Mouse (Mus musculus): ENCODE measurements around the gene Bicc1. TPM values are rescaled to one million over a fixed set of nuclear protein-coding genes. Genes with fewer than 3 reads are reported as not detected.

The Bicc1 gene
- polyA plus RNA-seq, 1 experiment from 2014 or later, result 4.5 TPM

- no peak for DNase-seq (ENCODE audit: low spot score)
Observed at GRCm38 (mm10) chr10:70923936-70924335, 235.6 kb downstream of the Bicc1 start.

GRCm38 (mm10) chr10:70921481-70921880 lies 238.0 kb downstream of the Bicc1 start:
- WGBS, result 90% methylated on average over 6 of the region's 6 CpGs
- no peak for DNase-seq (ENCODE audit: low spot score)
- Histone ChIP-seq H3K4me3 (no peak overlapping the region), H3K27me3 (ENCODE audit: low read depth, poor library complexity, severe bottlenecking) (no peaks in the 10 kb centered on the region), H3K9me3 (replicated peaks) (no peaks in the 10 kb centered on the region), H3K27ac (no peak overlapping the region), H3K36me3 (no peaks in the 10 kb centered on the region), H3K4me1 (no peaks in the 10 kb centered on the region)

More at GRCm38 (mm10) chr10:70923936-70924335, 235.6 kb downstream of the Bicc1 start:
- 94% methylated on average over 3 of the region's 3 CpGs for WGBS
- H3K9me3 ChIP-seq (replicated peaks), result no peaks in the 10 kb centered on the region
- no peak overlapping the region for H3K4me3 ChIP-seq
- no peaks in the 10 kb centered on the region for H3K4me1 ChIP-seq
- no peaks in the 10 kb centered on the region for H3K36me3 ChIP-seq
- H3K27ac ChIP-seq, result no peak overlapping the region
- H3K27me3 ChIP-seq (ENCODE audit: low read depth, poor library complexity, severe bottlenecking), result no peaks in the 10 kb centered on the region

GRCm38 (mm10) chr10:70919851-70920250 lies 239.6 kb downstream of the Bicc1 start:
- WGBS, result 80% methylated on average over 1 of the region's 1 CpGs
- H3K27me3 ChIP-seq (ENCODE audit: low read depth, poor library complexity, severe bottlenecking), result no peaks in the 10 kb centered on the region
- no peaks in the 10 kb centered on the region for H3K4me1 ChIP-seq
- H3K4me3 ChIP-seq, result no peak overlapping the region
- no peak overlapping the region for H3K27ac ChIP-seq
- H3K9me3 ChIP-seq (replicated peaks), result no peaks in the 10 kb centered on the region
- DNase-seq (ENCODE audit: low spot score), result no peak
- H3K36me3 ChIP-seq, result no peaks in the 10 kb centered on the region

- H3K4me1 ChIP-seq, result no peaks in the 10 kb centered on the region
- H3K9me3 ChIP-seq (replicated peaks), result no peaks in the 10 kb centered on the region
- no peak for DNase-seq (ENCODE audit: low spot score)
- H3K36me3 ChIP-seq, result no peaks in the 10 kb centered on the region
- no peak overlapping the region for H3K4me3 ChIP-seq
- H3K27ac ChIP-seq, result no peak overlapping the region
- 80% methylated on average over 13 of the region's 13 CpGs for WGBS
- no peaks in the 10 kb centered on the region for H3K27me3 ChIP-seq (ENCODE audit: low read depth, poor library complexity, severe bottlenecking)
Observed at GRCm38 (mm10) chr10:70919031-70919663, 240.4 kb downstream of the Bicc1 start.

DNA sequence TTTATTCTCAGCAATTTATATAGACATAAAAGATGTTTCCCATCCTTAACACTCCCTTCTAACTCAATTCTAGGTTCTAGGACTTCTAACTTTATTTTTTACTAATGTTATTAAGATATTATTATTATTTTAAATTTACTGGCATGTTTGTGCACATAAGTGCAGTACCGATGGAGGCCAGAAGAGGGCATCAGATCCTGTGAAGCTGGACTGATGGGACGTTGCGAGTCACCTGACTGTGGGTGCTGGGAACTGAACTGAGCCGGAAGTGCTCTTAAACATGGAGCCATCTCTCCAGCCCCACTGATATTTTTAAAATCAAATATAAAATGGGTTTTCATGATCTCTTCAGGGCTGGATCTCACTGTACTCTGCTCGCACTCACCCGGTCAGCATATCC lies 242.8 kb downstream of the Bicc1 start:
- Histone ChIP-seq H3K4me1 (no peaks in the 10 kb centered on the region), H3K27me3 (ENCODE audit: low read depth, poor library complexity, severe bottlenecking) (no peaks in the 10 kb centered on the region), H3K4me3 (no peak overlapping the region), H3K27ac (no peak overlapping the region), H3K9me3 (replicated peaks) (no peaks in the 10 kb centered on the region), H3K36me3 (no peaks in the 10 kb centered on the region)
- WGBS, result 84% methylated on average over 6 of the region's 6 CpGs
- no peak for DNase-seq (ENCODE audit: low spot score)

DNA sequence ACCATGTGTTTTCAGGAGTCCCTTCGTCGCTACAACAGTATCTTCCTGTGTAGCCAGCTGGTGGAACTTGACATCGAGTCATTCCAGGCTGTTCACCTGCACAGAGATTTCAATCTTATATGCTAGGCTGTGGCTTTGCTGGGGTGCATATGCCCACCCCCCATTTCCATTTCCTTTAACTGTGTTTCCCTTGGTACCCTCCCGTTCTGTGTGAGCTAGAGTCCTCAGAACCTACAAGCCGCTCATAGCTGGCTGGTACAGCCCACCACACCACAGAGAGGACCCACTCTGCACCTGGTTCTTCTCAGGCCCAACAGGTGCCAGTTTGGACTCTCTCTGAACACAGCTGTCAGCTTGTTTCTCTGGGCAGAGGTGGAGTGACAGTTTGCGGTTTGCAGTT lies 244.4 kb downstream of the Bicc1 start:
- Histone ChIP-seq H3K4me3 (no peak overlapping the region), H3K27ac (no peak overlapping the region), H3K27me3 (ENCODE audit: low read depth, poor library complexity, severe bottlenecking) (no peaks in the 10 kb centered on the region), H3K9me3 (replicated peaks) (no peaks in the 10 kb centered on the region), H3K36me3 (no peaks in the 10 kb centered on the region), H3K4me1 (no peaks in the 10 kb centered on the region)
- WGBS, result 94% methylated on average over 6 of the region's 6 CpGs
- no peak for DNase-seq (ENCODE audit: low spot score)

DNA sequence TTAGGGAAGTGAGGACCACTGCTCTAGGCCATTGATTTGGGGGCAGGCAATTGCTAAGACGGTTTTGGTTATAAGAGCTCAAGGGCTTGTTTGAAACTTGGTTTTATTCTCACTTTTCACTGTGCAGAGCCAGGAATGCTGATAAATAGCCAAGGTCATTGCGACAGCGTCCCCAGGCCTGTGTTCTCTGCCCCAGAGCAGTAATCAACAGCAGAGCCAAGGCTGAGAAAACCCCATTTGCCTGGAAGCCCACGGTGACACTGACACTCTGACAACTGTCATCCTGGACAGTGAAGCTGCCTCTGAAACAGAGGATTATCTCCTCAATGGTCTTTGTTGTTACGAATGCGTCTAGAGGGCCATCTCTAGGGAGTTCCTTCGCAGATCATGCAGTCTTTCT lies 255.6 kb downstream of the Bicc1 start:
- H3K4me1 ChIP-seq, result 0 out of 2 replicates have a peak, but pooled peaks cover 6% of the 10 kb centered on the region
- no peaks in the 10 kb centered on the region for H3K27me3 ChIP-seq (ENCODE audit: low read depth, poor library complexity, severe bottlenecking)
- H3K27ac ChIP-seq, result no peak overlapping the region
- no peaks in the 10 kb centered on the region for H3K9me3 ChIP-seq (replicated peaks)
- DNase-seq (ENCODE audit: low spot score), result no peak
- WGBS, result 73% methylated on average over 7 of the region's 7 CpGs
- no peaks in the 10 kb centered on the region for H3K36me3 ChIP-seq
- H3K4me3 ChIP-seq, result no peak overlapping the region

- DNase-seq (ENCODE audit: low spot score), result no peak
- H3K4me3 ChIP-seq, result no peak overlapping the region
- 0 out of 2 replicates have a peak, but pooled peaks cover 6% of the 10 kb centered on the region for H3K4me1 ChIP-seq
- H3K36me3 ChIP-seq, result no peaks in the 10 kb centered on the region
- no peak overlapping the region for H3K27ac ChIP-seq
- no peaks in the 10 kb centered on the region for H3K27me3 ChIP-seq (ENCODE audit: low read depth, poor library complexity, severe bottlenecking)
- WGBS, result 56% methylated on average over 5 of the region's 5 CpGs
- H3K9me3 ChIP-seq (replicated peaks), result no peaks in the 10 kb centered on the region
Observed at GRCm38 (mm10) chr10:70902751-70903485, 256.6 kb downstream of the Bicc1 start.

DNA sequence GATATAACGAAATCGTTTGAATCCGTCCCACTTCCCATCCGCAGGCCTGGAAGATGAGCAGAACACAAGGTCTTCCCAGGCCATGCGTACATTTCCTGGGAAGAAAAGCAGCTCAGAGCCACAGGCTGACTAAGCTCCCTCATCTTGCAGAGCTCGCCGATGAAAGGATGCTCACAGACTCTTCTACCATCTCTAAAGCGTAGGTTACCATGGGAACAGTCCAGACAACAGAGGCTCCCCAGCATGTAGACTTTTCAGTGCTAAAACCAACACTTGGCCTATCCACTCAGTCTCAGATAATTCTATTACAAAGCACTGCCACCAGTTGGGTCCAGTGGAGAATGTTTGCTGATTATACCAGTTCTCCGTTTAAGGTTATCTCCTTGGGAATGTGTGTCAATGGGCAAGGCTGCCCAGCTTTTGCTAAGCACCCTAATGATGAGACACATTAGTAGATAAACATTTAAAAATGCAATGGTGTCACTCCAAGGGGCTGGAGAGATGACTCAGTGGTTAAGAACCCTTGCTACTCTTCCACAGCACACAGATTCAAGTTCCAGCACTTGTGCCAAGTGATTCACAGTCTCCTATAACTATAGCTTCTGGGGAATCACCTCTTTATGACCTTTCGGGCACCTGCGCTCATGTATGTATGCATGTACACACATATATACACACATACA lies 258.2 kb downstream of the Bicc1 start:
- Histone ChIP-seq H3K4me1 (0 out of 2 replicates have a peak, but pooled peaks cover 6% of the 10 kb centered on the region), H3K27ac (no peak overlapping the region), H3K36me3 (no peaks in the 10 kb centered on the region), H3K27me3 (ENCODE audit: low read depth, poor library complexity, severe bottlenecking) (no peaks in the 10 kb centered on the region), H3K4me3 (no peak overlapping the region), H3K9me3 (replicated peaks) (no peaks in the 10 kb centered on the region)
- DNase-seq (ENCODE audit: low spot score), result no peak
- WGBS, result 86% methylated on average over 11 of the region's 11 CpGs

DNA sequence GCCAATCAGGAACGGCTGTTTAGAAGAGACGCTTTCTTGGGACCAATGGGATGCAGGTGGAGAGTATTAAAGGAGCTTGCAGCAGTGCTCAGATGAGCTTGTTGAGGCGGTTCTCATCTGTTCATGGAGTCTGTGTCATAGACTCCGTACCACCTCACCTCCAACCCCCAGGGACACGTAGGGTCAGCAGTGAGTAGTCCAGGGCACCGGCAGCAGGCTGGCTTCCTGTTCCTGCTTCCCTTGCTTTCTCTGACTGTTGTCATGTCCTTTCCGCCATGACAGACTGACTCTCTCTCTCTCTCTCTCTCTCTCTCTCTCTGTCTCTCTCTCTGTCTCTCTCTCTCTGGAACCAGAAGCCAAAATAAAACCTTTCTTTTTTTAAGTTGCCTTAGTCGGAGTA lies 263.6 kb downstream of the Bicc1 start:
- 86% methylated on average over 8 of the region's 8 CpGs for WGBS
- Histone ChIP-seq H3K9me3 (replicated peaks) (no peaks in the 10 kb centered on the region), H3K36me3 (no peaks in the 10 kb centered on the region), H3K27ac (no peak overlapping the region), H3K27me3 (ENCODE audit: low read depth, poor library complexity, severe bottlenecking) (no peaks in the 10 kb centered on the region), H3K4me3 (no peak overlapping the region), H3K4me1 (no peaks in the 10 kb centered on the region)
- no peak for DNase-seq (ENCODE audit: low spot score)

DNA sequence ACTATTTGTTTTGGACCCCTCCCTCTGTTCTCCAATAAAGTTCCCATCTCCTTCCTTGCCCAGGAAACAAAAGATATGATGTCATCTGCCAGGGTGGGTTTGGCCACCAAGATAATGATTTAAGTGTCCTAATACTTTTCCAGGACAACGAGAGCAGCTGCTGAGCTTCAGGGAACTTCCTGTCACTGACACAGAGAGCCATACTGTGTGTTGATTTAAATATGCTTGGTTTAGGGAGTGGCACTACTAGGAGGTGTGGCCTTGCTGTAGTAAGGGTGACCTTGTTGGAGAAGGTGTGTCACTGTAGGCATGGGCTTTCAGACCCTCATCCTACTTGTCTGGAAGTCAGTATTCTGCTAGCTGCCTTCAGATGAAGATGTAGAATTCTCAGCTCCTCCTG lies 281.5 kb downstream of the Bicc1 start:
- Histone ChIP-seq H3K9me3 (replicated peaks) (no peaks in the 10 kb centered on the region), H3K27me3 (ENCODE audit: low read depth, poor library complexity, severe bottlenecking) (no peaks in the 10 kb centered on the region), H3K4me3 (no peak overlapping the region), H3K36me3 (no peaks in the 10 kb centered on the region), H3K4me1 (no peaks in the 10 kb centered on the region), H3K27ac (no peak overlapping the region)
- no peak for DNase-seq (ENCODE audit: low spot score)
- WGBS, result 71% methylated on average over 1 of the region's 1 CpGs

- no peaks in the 10 kb centered on the region for H3K4me1 ChIP-seq
- no peaks in the 10 kb centered on the region for H3K36me3 ChIP-seq
- 85% methylated on average over 8 of the region's 8 CpGs for WGBS
- H3K27me3 ChIP-seq (ENCODE audit: low read depth, poor library complexity, severe bottlenecking), result no peaks in the 10 kb centered on the region
- no peak overlapping the region for H3K4me3 ChIP-seq
- H3K9me3 ChIP-seq (replicated peaks), result no peaks in the 10 kb centered on the region
- no peak overlapping the region for H3K27ac ChIP-seq
- DNase-seq (ENCODE audit: low spot score), result no peak
Observed at GRCm38 (mm10) chr10:70877631-70878030, 281.9 kb downstream of the Bicc1 start.

DNA sequence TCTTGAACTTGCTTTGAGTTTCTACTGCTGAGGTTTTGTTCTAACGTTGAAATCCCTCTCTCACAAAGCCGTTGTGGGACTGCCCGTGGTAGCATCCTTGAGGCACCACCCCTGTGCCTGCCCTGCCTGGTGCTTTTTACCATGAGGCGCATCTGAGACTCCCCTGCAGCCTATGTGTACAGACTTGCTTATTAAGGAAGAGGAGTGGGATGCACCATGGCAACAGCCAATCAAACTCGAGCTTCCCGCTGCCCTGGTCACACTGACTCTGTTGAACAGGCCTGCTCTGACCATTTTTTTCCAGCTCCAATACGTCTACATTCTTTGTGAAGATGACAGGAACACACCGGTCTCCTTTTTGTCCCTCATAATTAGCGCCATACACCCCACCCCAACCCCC lies 283.0 kb downstream of the Bicc1 start:
- no peaks in the 10 kb centered on the region for H3K4me1 ChIP-seq
- no peak for DNase-seq (ENCODE audit: low spot score)
- H3K9me3 ChIP-seq (replicated peaks), result no peaks in the 10 kb centered on the region
- H3K36me3 ChIP-seq, result no peaks in the 10 kb centered on the region
- 87% methylated on average over 9 of the region's 9 CpGs for WGBS
- H3K4me3 ChIP-seq, result no peak overlapping the region
- no peaks in the 10 kb centered on the region for H3K27me3 ChIP-seq (ENCODE audit: low read depth, poor library complexity, severe bottlenecking)
- H3K27ac ChIP-seq, result no peak overlapping the region

Measured in limb, embryonic 10.5 days (tissue).